Mouse (Mus musculus): ENCODE measurements at regions not wholly inside any gene's neighbourhood (a gene's known extent, or its start where the extent isn't known, plus 50 kb on each side); places are given as distances from the start of the nearest gene placed in this dataset.

DNA sequence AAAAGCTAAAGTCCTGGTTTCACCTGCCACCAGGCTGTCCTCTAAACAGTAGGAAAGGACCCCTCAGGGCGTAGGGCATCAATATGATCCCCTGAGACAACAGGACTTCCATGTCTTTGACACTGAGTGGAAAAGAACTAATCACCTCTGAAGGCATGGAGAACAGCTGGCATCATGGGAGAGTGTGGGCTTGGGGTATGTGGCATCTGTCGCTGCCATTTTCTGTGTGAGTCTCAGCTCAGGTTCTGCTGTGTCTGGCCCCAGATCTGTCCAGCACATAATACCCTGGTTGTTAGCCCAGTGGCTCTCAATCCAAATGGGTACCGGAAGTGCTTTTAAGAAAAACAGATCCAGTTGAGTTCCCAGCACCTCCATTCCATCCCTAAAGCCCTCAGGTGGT lies 101.3 kb downstream of the Ephb3 start:
- TF ChIP-seq CTCF (IDR thresholded peaks at IDR 0.05; ENCODE audit: low read depth) (no peak), EP300 (IDR thresholded peaks at IDR 0.05; ENCODE audit: low read depth) (no peak)

Measured in liver, embryonic 14.5 days (tissue).